Mouse (Mus musculus) R1 (cell line): ENCODE measurements at regions not wholly inside any gene's neighbourhood (a gene's known extent, or its start where the extent isn't known, plus 50 kb on each side); places are given as distances from the start of the nearest gene placed in this dataset.

Experiments used
- DNase-seq: peaks from one replicate; pipeline ENCODE4 v3.0.0-alpha.2; 2018; ENCODE audit warnings: low read depth, low spot score

GRCm38 (mm10) chrX:107577501-107577900 is 90.3 kb upstream of the Tbx22 start:
- DNase-seq, result peak; percentile 37
